In the genomic region with DNA sequence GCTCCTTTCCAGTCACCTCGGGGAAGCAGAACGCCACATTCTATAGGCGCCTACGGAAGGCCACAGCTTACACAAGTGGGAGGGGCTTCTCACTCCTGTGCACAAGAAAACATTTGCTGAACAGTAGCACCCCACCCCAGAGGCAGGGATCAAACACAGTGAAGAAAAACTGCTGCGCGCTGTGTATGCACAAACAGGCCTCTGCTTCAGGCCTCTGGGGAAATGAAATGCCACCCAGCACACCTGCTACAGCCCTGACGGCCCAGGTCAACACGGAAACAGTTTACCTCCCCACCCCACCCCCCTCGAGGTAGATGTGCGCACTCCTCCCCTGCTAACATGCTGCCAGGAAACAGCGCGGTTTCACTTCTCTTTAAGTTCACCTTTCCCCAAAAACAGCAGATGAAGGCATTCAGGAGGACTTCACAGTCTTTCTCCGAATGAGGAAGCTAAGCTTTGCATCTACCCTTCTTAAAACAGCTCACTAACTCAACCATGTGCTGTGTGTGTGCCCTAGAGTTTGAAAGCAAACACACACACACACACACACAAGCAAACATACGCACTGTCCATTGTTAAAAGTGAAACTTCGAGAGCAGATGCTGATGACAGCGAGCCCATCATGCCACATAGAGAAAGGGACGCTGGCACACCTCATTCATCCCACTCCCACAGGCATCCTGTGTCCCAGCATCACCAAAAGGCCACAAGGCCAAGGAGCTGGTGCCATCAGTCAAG, we compare ENCODE assay signal across 8 mouse cellular contexts. TPM values are rescaled to one million over a fixed set of nuclear protein-coding genes. Genes with fewer than 3 reads are reported as not detected.
DNase-seq lines count a peak whose midpoint lies in the region; ATAC-seq and TF ChIP-seq lines count a peak whose summit lies in the region.

No protein-coding gene starts in this region.

- no peak for DNase-seq in midbrain, embryonic 11.5 days (ENCODE audit: low spot score, missing footprints)
- no peak for DNase-seq in midbrain, embryonic 14.5 days
- DNase-seq in forebrain, postnatal 0 days, result no peak
- peak; percentile 75 for DNase-seq in thymus, adult 2 months
- DNase-seq in gastrocnemius, adult 8-10 months (ENCODE audit: low spot score in 2 of 2), result no peak
- no peak for DNase-seq in MN1 (ENCODE audit: low spot score)

- H3K27ac ChIP-seq in midbrain, embryonic 11.5 days (ENCODE audit: low read depth, low read length), result no peak overlapping the region
- no peak overlapping the region for H3K27ac ChIP-seq in midbrain, embryonic 14.5 days (replicated peaks; ENCODE audit: low read depth, low read length)
- peak overlapping the region; percentile 35; the same call in 1 of the 2 replicates for H3K27ac ChIP-seq in forebrain, postnatal 0 days (ENCODE audit: low read depth, low read length)
- no peak overlapping the region for H3K27ac ChIP-seq in lung, embryonic 16.5 days (ENCODE audit: low read length)
- peak overlapping the region; percentile 91 for H3K27ac ChIP-seq in thymus, adult 2 months (ENCODE audit: control insufficient read depth, insufficient read depth, low read length)
- no peak overlapping the region for H3K27ac ChIP-seq in midbrain, embryonic 13.5 days

- 79% methylated on average over 17 of the region's 17 CpGs for WGBS in midbrain, embryonic 11.5 days
- WGBS in midbrain, embryonic 14.5 days, result 74% methylated on average over 17 of the region's 17 CpGs
- WGBS in forebrain, postnatal 0 days, result 71% methylated on average over 17 of the region's 17 CpGs
- WGBS in lung, embryonic 16.5 days, result 41% methylated on average over 17 of the region's 17 CpGs
- 1% methylated on average over 17 of the region's 17 CpGs for WGBS in thymus, adult 2 months
- 77% methylated on average over 17 of the region's 17 CpGs for WGBS in midbrain, embryonic 13.5 days

- TF ChIP-seq POLR2A in thymus, adult 2 months (IDR thresholded peaks at IDR 0.05; ENCODE audit: control insufficient read depth, extremely low read depth, insufficient read depth, low read length, poor library complexity), result 0 out of 2 replicates have a peak, but pooled peaks have one; percentile 11

- H3K4me3 ChIP-seq in midbrain, embryonic 11.5 days (ENCODE audit: low read depth, low read length), result no peak overlapping the region
- H3K4me3 ChIP-seq in midbrain, embryonic 14.5 days (replicated peaks; ENCODE audit: low read depth, low read length), result no peak overlapping the region
- no peak overlapping the region for H3K4me3 ChIP-seq in forebrain, postnatal 0 days (ENCODE audit: low read depth, low read length)
- H3K4me3 ChIP-seq in lung, embryonic 16.5 days (ENCODE audit: low read length), result no peak overlapping the region
- H3K4me3 ChIP-seq in thymus, adult 2 months (ENCODE audit: control insufficient read depth, insufficient read depth, low read length), result peak overlapping the region; percentile 41
- H3K4me3 ChIP-seq in midbrain, embryonic 13.5 days (replicated peaks), result no peak overlapping the region

- no peak overlapping the region for H3K9ac ChIP-seq in midbrain, embryonic 11.5 days (ENCODE audit: low read length)
- H3K9ac ChIP-seq in midbrain, embryonic 14.5 days (replicated peaks; ENCODE audit: low read length), result no peak overlapping the region
- H3K9ac ChIP-seq in forebrain, postnatal 0 days, result no peak overlapping the region
- H3K9ac ChIP-seq in lung, embryonic 16.5 days (ENCODE audit: low read length), result peak overlapping the region; percentile 12; the same call in 1 of the 2 replicates
- H3K9ac ChIP-seq in midbrain, embryonic 13.5 days (replicated peaks), result no peak overlapping the region

- peak; percentile 56; the same call in 1 of the 2 replicates for ATAC-seq in midbrain, embryonic 11.5 days (ENCODE audit: low FRiP score)
- no peak for ATAC-seq in midbrain, embryonic 14.5 days (ENCODE audit: low FRiP score, low TSS enrichment)
- ATAC-seq in forebrain, postnatal 0 days, result peak; percentile 39; the same call in 1 of the 2 replicates
- ATAC-seq in lung, embryonic 16.5 days (ENCODE audit: low read depth), result 0 out of 2 replicates have a peak, but pooled peaks have one; percentile 6
- no peak for ATAC-seq in midbrain, embryonic 13.5 days

- TF ChIP-seq CTCF in forebrain, postnatal 0 days (IDR thresholded peaks at IDR 0.05; ENCODE audit: low read depth), result no peak
- no peak for TF ChIP-seq CTCF in thymus, adult 2 months (IDR thresholded peaks at IDR 0.05; ENCODE audit: borderline replicate concordance, control insufficient read depth, extremely low read depth, insufficient read depth, low read length, poor library complexity)

- no peak overlapping the region for H3K4me2 ChIP-seq in midbrain, embryonic 11.5 days
- no peak overlapping the region for H3K4me2 ChIP-seq in midbrain, embryonic 14.5 days (ENCODE audit: low read length)
- no peak overlapping the region for H3K4me2 ChIP-seq in forebrain, postnatal 0 days (ENCODE audit: low read depth)
- 0 out of 2 replicates have a peak overlapping the region, but pooled peaks have one; percentile 15 for H3K4me2 ChIP-seq in lung, embryonic 16.5 days (ENCODE audit: low read depth, low read length)
- H3K4me2 ChIP-seq in midbrain, embryonic 13.5 days (replicated peaks), result no peak overlapping the region

- H3K27me3 ChIP-seq in midbrain, embryonic 11.5 days (ENCODE audit: control insufficient read depth, insufficient read depth, low read length), result no peaks in the 10 kb centered on the region
- no peaks in the 10 kb centered on the region for H3K27me3 ChIP-seq in midbrain, embryonic 14.5 days (ENCODE audit: control insufficient read depth, insufficient read depth, low read length)
- no peaks in the 10 kb centered on the region for H3K27me3 ChIP-seq in forebrain, postnatal 0 days (ENCODE audit: insufficient read depth, low read length)
- no peaks in the 10 kb centered on the region for H3K27me3 ChIP-seq in lung, embryonic 16.5 days (ENCODE audit: control insufficient read depth, insufficient read depth, low read depth, low read length)
- no peaks in the 10 kb centered on the region for H3K27me3 ChIP-seq in thymus, adult 2 months (ENCODE audit: control insufficient read depth, insufficient read depth, low read length)
- no peaks in the 10 kb centered on the region for H3K27me3 ChIP-seq in midbrain, embryonic 13.5 days

- H3K4me1 ChIP-seq in midbrain, embryonic 11.5 days (ENCODE audit: control insufficient read depth, insufficient read depth, low read length), result peaks cover 3% of the 10 kb centered on the region; the same call in 1 of the 2 replicates
- H3K4me1 ChIP-seq in midbrain, embryonic 14.5 days (ENCODE audit: control insufficient read depth, insufficient read depth, low read length), result 0 out of 2 replicates have a peak, but pooled peaks cover 3% of the 10 kb centered on the region
- 0 out of 2 replicates have a peak, but pooled peaks cover 4% of the 10 kb centered on the region for H3K4me1 ChIP-seq in forebrain, postnatal 0 days (ENCODE audit: insufficient read depth)
- H3K4me1 ChIP-seq in lung, embryonic 16.5 days (replicated peaks; ENCODE audit: control insufficient read depth, insufficient read depth, low read length), result peaks cover 68% of the 10 kb centered on the region
- peaks cover 43% of the 10 kb centered on the region for H3K4me1 ChIP-seq in thymus, adult 2 months (replicated peaks; ENCODE audit: control insufficient read depth, insufficient read depth, low read length)
- peaks cover 38% of the 10 kb centered on the region for H3K4me1 ChIP-seq in midbrain, embryonic 13.5 days (replicated peaks)

- 0 out of 2 replicates have a peak, but pooled peaks cover 2% of the 10 kb centered on the region for H3K36me3 ChIP-seq in midbrain, embryonic 11.5 days (ENCODE audit: control insufficient read depth, insufficient read depth, low read length)
- H3K36me3 ChIP-seq in midbrain, embryonic 14.5 days (ENCODE audit: control insufficient read depth, insufficient read depth, low read length), result no peaks in the 10 kb centered on the region
- H3K36me3 ChIP-seq in forebrain, postnatal 0 days (ENCODE audit: insufficient read depth), result 0 out of 2 replicates have a peak, but pooled peaks cover 3% of the 10 kb centered on the region
- H3K36me3 ChIP-seq in lung, embryonic 16.5 days (ENCODE audit: control insufficient read depth, insufficient read depth, low read length), result 0 out of 2 replicates have a peak, but pooled peaks cover 2% of the 10 kb centered on the region
- no peaks in the 10 kb centered on the region for H3K36me3 ChIP-seq in thymus, adult 2 months (ENCODE audit: control insufficient read depth, insufficient read depth, low read length)
- peaks cover 6% of the 10 kb centered on the region; the same call in 1 of the 2 replicates for H3K36me3 ChIP-seq in midbrain, embryonic 13.5 days

- H3K9me3 ChIP-seq in midbrain, embryonic 11.5 days (ENCODE audit: control insufficient read depth, low read length), result no peaks in the 10 kb centered on the region
- H3K9me3 ChIP-seq in midbrain, embryonic 14.5 days (ENCODE audit: control insufficient read depth, low read length), result no peaks in the 10 kb centered on the region
- H3K9me3 ChIP-seq in forebrain, postnatal 0 days (ENCODE audit: low read length), result no peaks in the 10 kb centered on the region
- H3K9me3 ChIP-seq in lung, embryonic 16.5 days (ENCODE audit: control insufficient read depth, low read length), result no peaks in the 10 kb centered on the region
- no peaks in the 10 kb centered on the region for H3K9me3 ChIP-seq in midbrain, embryonic 13.5 days

RNA-seq across cellular contexts. Expression of a gene that starts 13.7 kb away (rescaled TPM):
- polyA plus RNA-seq in midbrain, embryonic 11.5 days (2014; fragmentation: Nextera tagmentation; extraction: Ambion mirVana), result 40.4 and 43.5 TPM in 2 replicates
- 17.2 and 23.3 TPM in 2 replicates for polyA plus RNA-seq in midbrain, embryonic 14.5 days (2014; fragmentation: Nextera tagmentation; extraction: Ambion mirVana)
- 27.5 and 34.0 TPM in 2 replicates for total RNA-seq in forebrain, postnatal 0 days (2014; rRNA removed)
- polyA plus RNA-seq in forebrain, postnatal 0 days (2015; fragmentation: Nextera tagmentation; extraction: Ambion mirVana), result 13.2 and 15.3 TPM in 2 replicates
- 33.8 and 35.9 TPM in 2 replicates for polyA plus RNA-seq in lung, embryonic 16.5 days (2015; fragmentation: Nextera tagmentation; extraction: Ambion mirVana)
- polyA plus RNA-seq in thymus, adult 2 months (2012; rRNA removed), result 54.9 and 57.1 TPM in 2 replicates
- total RNA-seq in gastrocnemius, adult 8-10 months (2022), result 10 to 100 TPM; 25.2 to 34.5 (median 31.9) TPM
- polyA plus RNA-seq in midbrain, embryonic 13.5 days (2015; fragmentation: Nextera tagmentation; extraction: Ambion mirVana), result 20.9 and 21.2 TPM in 2 replicates

Comparison
In these comparisons a context has a peak if more than half of its experiments do, and no peak if none do; other contexts are left out.
1. ATAC-seq: peak in midbrain, embryonic 11.5 days (single experiment), forebrain, postnatal 0 days (single experiment) and lung, embryonic 16.5 days (single experiment); none in midbrain, embryonic 14.5 days (single experiment) and midbrain, embryonic 13.5 days (single experiment).
2. H3K27ac ChIP-seq: peak in forebrain, postnatal 0 days (single experiment) and thymus, adult 2 months (single experiment); none in midbrain, embryonic 11.5 days (single experiment), midbrain, embryonic 14.5 days (single experiment), lung, embryonic 16.5 days (single experiment) and midbrain, embryonic 13.5 days (single experiment).